ENCODE assay signal across 18 mouse cellular contexts in the genomic region with DNA sequence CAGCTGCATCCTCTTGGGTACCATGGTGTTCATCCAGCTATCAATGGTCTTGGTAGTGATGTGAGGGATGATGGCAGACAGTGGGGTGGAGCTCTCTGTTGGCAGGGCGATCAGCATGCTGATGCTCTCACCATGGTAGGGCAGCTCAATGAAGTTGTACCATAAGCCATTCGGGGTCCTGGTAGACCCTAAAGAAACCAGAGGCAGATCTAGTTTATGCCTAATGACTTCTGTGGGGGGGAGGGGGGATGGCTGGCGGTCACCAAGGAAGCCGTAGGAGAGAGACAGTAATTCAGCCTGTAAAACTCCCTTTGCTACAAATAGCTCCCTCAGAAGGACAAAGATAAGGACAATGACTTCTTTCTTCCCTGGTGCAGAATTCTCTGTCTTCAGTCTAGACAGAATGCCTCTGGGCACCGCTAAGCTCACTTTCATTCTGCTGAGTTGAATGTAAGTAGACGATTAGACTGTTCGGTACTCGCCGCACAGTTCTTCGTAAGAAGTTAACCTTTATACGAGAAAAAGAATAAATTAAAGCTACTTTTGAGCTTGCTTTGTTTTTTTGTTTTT. TPM values are rescaled to one million over a fixed set of nuclear protein-coding genes. Genes with fewer than 3 reads are reported as not detected.
A peak's percentile ranks its signal among the peaks of the same experiment; 100 is the strongest.
DNase-seq lines count a peak whose midpoint lies in the region; ATAC-seq and TF ChIP-seq lines count a peak whose summit lies in the region.
"Had no signal": no experiment of that assay in that cellular context is flagged by ENCODE, and none has a peak within 500 bp of the region (broad histone marks: within the 10 kb centered on the region; RNA-seq: fewer than 3 reads in every experiment).

No protein-coding gene starts in this region.

- no peak overlapping the region for H3K9ac ChIP-seq in forebrain, postnatal 0 days
- no peak overlapping the region for H3K9ac ChIP-seq in forebrain, embryonic 11.5 days (ENCODE audit: low read length)
- no peak overlapping the region for H3K9ac ChIP-seq in hindbrain, embryonic 12.5 days
- no peak overlapping the region for H3K9ac ChIP-seq in midbrain, postnatal 0 days (replicated peaks; ENCODE audit: low read length, poor library complexity, severe bottlenecking)
- H3K9ac ChIP-seq: forebrain, embryonic 15.5 days; limb, embryonic 12.5 days; liver, embryonic 13.5 days; lung, embryonic 15.5 days had no signal

- ATAC-seq in forebrain, postnatal 0 days, result 0 out of 2 replicates have a peak, but pooled peaks have one; percentile 10
- no peak for ATAC-seq in forebrain, embryonic 11.5 days (replicated peaks; ENCODE audit: low FRiP score)
- ATAC-seq in hindbrain, embryonic 12.5 days (ENCODE audit: low FRiP score), result peak; percentile 82
- 0 out of 2 replicates have a peak, but pooled peaks have one; percentile 23 for ATAC-seq in midbrain, postnatal 0 days (ENCODE audit: low FRiP score)
- no peak for ATAC-seq in granulocyte monocyte progenitor cell, adult 5-6 weeks (replicated peaks; ENCODE audit: poor library complexity, severe bottlenecking)
- ATAC-seq: forebrain, embryonic 15.5 days had no signal

- no peak overlapping the region for H3K4me2 ChIP-seq in forebrain, postnatal 0 days (ENCODE audit: low read depth)
- no peak overlapping the region for H3K4me2 ChIP-seq in forebrain, embryonic 11.5 days (ENCODE audit: low read depth, low read length, severe bottlenecking)
- no peak overlapping the region for H3K4me2 ChIP-seq in hindbrain, embryonic 12.5 days (replicated peaks)
- no peak overlapping the region for H3K4me2 ChIP-seq in midbrain, postnatal 0 days (ENCODE audit: low read depth, low read length, poor library complexity, severe bottlenecking)
- H3K4me2 ChIP-seq: forebrain, embryonic 15.5 days; limb, embryonic 12.5 days; liver, embryonic 13.5 days; lung, embryonic 15.5 days had no signal

- H3K36me3 ChIP-seq in forebrain, postnatal 0 days (ENCODE audit: insufficient read depth), result no peaks in the 10 kb centered on the region
- H3K36me3 ChIP-seq in forebrain, embryonic 11.5 days (ENCODE audit: control insufficient read depth, insufficient read depth, low read length), result no peaks in the 10 kb centered on the region
- H3K36me3 ChIP-seq in hindbrain, embryonic 12.5 days, result 0 out of 2 replicates have a peak, but pooled peaks cover 2% of the 10 kb centered on the region
- no peaks in the 10 kb centered on the region; the same call in 1 of the 2 replicates for H3K36me3 ChIP-seq in midbrain, postnatal 0 days (ENCODE audit: insufficient read depth, low read length)
- H3K36me3 ChIP-seq: forebrain, embryonic 15.5 days; liver, embryonic 13.5 days had no signal

- no peaks in the 10 kb centered on the region for H3K9me3 ChIP-seq in forebrain, postnatal 0 days (ENCODE audit: low read length)
- H3K9me3 ChIP-seq in forebrain, embryonic 11.5 days (ENCODE audit: control insufficient read depth, low read length), result no peaks in the 10 kb centered on the region
- H3K9me3 ChIP-seq in hindbrain, embryonic 12.5 days (replicated peaks), result no peaks in the 10 kb centered on the region
- H3K9me3 ChIP-seq in midbrain, postnatal 0 days (ENCODE audit: low read length), result no peaks in the 10 kb centered on the region
- H3K9me3 ChIP-seq: forebrain, embryonic 15.5 days; limb, embryonic 12.5 days; liver, embryonic 13.5 days; lung, embryonic 15.5 days had no signal

- H3K27me3 ChIP-seq in forebrain, postnatal 0 days (ENCODE audit: insufficient read depth, low read length), result no peaks in the 10 kb centered on the region
- H3K27me3 ChIP-seq in forebrain, embryonic 11.5 days (ENCODE audit: control insufficient read depth, insufficient read depth, low read length), result no peaks in the 10 kb centered on the region
- no peaks in the 10 kb centered on the region for H3K27me3 ChIP-seq in hindbrain, embryonic 12.5 days
- H3K27me3 ChIP-seq in midbrain, postnatal 0 days (ENCODE audit: insufficient read depth, low read length), result no peaks in the 10 kb centered on the region
- H3K27me3 ChIP-seq: forebrain, embryonic 15.5 days; limb, embryonic 12.5 days; liver, embryonic 13.5 days; lung, embryonic 15.5 days had no signal

- no peak overlapping the region for H3K4me3 ChIP-seq in forebrain, postnatal 0 days (ENCODE audit: low read depth, low read length)
- no peak overlapping the region for H3K4me3 ChIP-seq in forebrain, embryonic 11.5 days (ENCODE audit: low read depth, low read length)
- H3K4me3 ChIP-seq in hindbrain, embryonic 12.5 days, result no peak overlapping the region
- no peak overlapping the region for H3K4me3 ChIP-seq in midbrain, postnatal 0 days (ENCODE audit: low read depth, low read length)
- H3K4me3 ChIP-seq: forebrain, embryonic 15.5 days; left cerebral cortex, adult 2 months; limb, embryonic 12.5 days; liver, embryonic 13.5 days; lung, embryonic 15.5 days had no signal

- no peak for DNase-seq in forebrain, postnatal 0 days
- no peak for DNase-seq in forebrain, embryonic 11.5 days (ENCODE audit: low spot score)
- peak; percentile 55 for DNase-seq in brain, embryonic 14.5 days (ENCODE audit: low read depth)
- peak; percentile 54 for DNase-seq in midbrain, postnatal 0 days (ENCODE audit: low spot score)
- no peak for DNase-seq in B cell, adult 2 months
- DNase-seq: adrenal gland, postnatal 14 days; cerebellum, adult 2 months; kidney, adult 11 months; kidney, postnatal 10 days; liver, embryonic 13.5 days; right cerebral cortex, postnatal 25 days; thymus, postnatal 14 days had no signal

- no peak for TF ChIP-seq CTCF in forebrain, postnatal 0 days (IDR thresholded peaks at IDR 0.05; ENCODE audit: low read depth)
- TF ChIP-seq CTCF in brain, embryonic 14.5 days (IDR thresholded peaks at IDR 0.05; ENCODE audit: borderline replicate concordance, extremely low read depth, insufficient read depth, insufficient read length), result no peak
- TF ChIP-seq CTCF in midbrain, postnatal 0 days (IDR thresholded peaks at IDR 0.05), result no peak

- no peaks in the 10 kb centered on the region for H3K4me1 ChIP-seq in forebrain, postnatal 0 days (ENCODE audit: insufficient read depth)
- no peaks in the 10 kb centered on the region for H3K4me1 ChIP-seq in forebrain, embryonic 11.5 days (replicated peaks; ENCODE audit: control insufficient read depth, insufficient read depth, low read length)
- H3K4me1 ChIP-seq in hindbrain, embryonic 12.5 days, result no peaks in the 10 kb centered on the region
- no peaks in the 10 kb centered on the region for H3K4me1 ChIP-seq in midbrain, postnatal 0 days (ENCODE audit: insufficient read depth, low read length)
- H3K4me1 ChIP-seq: forebrain, embryonic 15.5 days; limb, embryonic 12.5 days; liver, embryonic 13.5 days had no signal

- WGBS in forebrain, postnatal 0 days, result 58% methylated on average over 11 of the region's 11 CpGs
- 71% methylated on average over 11 of the region's 11 CpGs for WGBS in forebrain, embryonic 11.5 days
- 61% methylated on average over 11 of the region's 11 CpGs for WGBS in hindbrain, embryonic 12.5 days
- 67% methylated on average over 11 of the region's 11 CpGs for WGBS in midbrain, postnatal 0 days

- H3K27ac ChIP-seq in forebrain, postnatal 0 days (ENCODE audit: low read depth, low read length), result no peak overlapping the region
- H3K27ac ChIP-seq in forebrain, embryonic 11.5 days (ENCODE audit: low read depth, low read length), result no peak overlapping the region
- no peak overlapping the region for H3K27ac ChIP-seq in hindbrain, embryonic 12.5 days
- no peak overlapping the region for H3K27ac ChIP-seq in midbrain, postnatal 0 days (ENCODE audit: low read depth, low read length)
- H3K27ac ChIP-seq: forebrain, embryonic 15.5 days; left cerebral cortex, adult 2 months; limb, embryonic 12.5 days; liver, embryonic 13.5 days; lung, embryonic 15.5 days had no signal

- TF ChIP-seq POLR2A in brain, embryonic 14.5 days (IDR thresholded peaks at IDR 0.05; ENCODE audit: borderline replicate concordance, extremely low read depth, insufficient read depth, insufficient read length, poor library complexity, severe bottlenecking), result no peak

RNA-seq across cellular contexts. Expression of a gene that starts 27.0 kb away (rescaled TPM):
- 69.2 and 90.1 TPM in 2 replicates for total RNA-seq in forebrain, postnatal 0 days (2014; rRNA removed)
- polyA plus RNA-seq in forebrain, postnatal 0 days (2015; fragmentation: Nextera tagmentation; extraction: Ambion mirVana), result 47.0 and 72.8 TPM in 2 replicates
- polyA plus RNA-seq in forebrain, embryonic 11.5 days (2014; fragmentation: Nextera tagmentation; extraction: Ambion mirVana), result 38.2 and 40.7 TPM in 2 replicates
- polyA plus RNA-seq in brain, embryonic 14.5 days (2012; rRNA removed), result 45.1 and 71.0 TPM in 2 replicates
- 66.0 and 68.5 TPM in 2 replicates for polyA plus RNA-seq in hindbrain, embryonic 12.5 days (2016; fragmentation: Nextera tagmentation; extraction: Ambion mirVana)
- total RNA-seq in midbrain, postnatal 0 days (2014; rRNA removed), result 104 and 111 TPM in 2 replicates
- polyA plus RNA-seq in midbrain, postnatal 0 days (2015; fragmentation: Nextera tagmentation; extraction: Ambion mirVana), result 94.9 and 98.1 TPM in 2 replicates
- 24.7 and 31.1 TPM in 2 replicates for total RNA-seq in granulocyte monocyte progenitor cell, adult 5-6 weeks (2014; fragmentation: Nextera tagmentation)
- 8.6 and 10.5 TPM in 2 replicates for total RNA-seq in granulocyte monocyte progenitor cell, adult 5-6 weeks (2017)

RNA-seq across cellular contexts. Expression of a gene that starts 27.1 kb away (rescaled TPM):
- 37.3 and 46.5 TPM in 2 replicates for total RNA-seq in forebrain, postnatal 0 days (2014; rRNA removed)
- 33.3 and 34.8 TPM in 2 replicates for polyA plus RNA-seq in forebrain, postnatal 0 days (2015; fragmentation: Nextera tagmentation; extraction: Ambion mirVana)
- polyA plus RNA-seq in forebrain, embryonic 11.5 days (2014; fragmentation: Nextera tagmentation; extraction: Ambion mirVana), result 54.6 and 55.6 TPM in 2 replicates
- 21.6 and 22.7 TPM in 2 replicates for polyA plus RNA-seq in brain, embryonic 14.5 days (2012; rRNA removed)
- polyA plus RNA-seq in hindbrain, embryonic 12.5 days (2016; fragmentation: Nextera tagmentation; extraction: Ambion mirVana), result 47.6 and 48.2 TPM in 2 replicates
- total RNA-seq in midbrain, postnatal 0 days (2014; rRNA removed), result 24.9 and 34.8 TPM in 2 replicates
- 36.0 and 36.4 TPM in 2 replicates for polyA plus RNA-seq in midbrain, postnatal 0 days (2015; fragmentation: Nextera tagmentation; extraction: Ambion mirVana)
- 51.4 and 64.8 TPM in 2 replicates for total RNA-seq in granulocyte monocyte progenitor cell, adult 5-6 weeks (2014; fragmentation: Nextera tagmentation)
- 60.6 and 88.9 TPM in 2 replicates for total RNA-seq in granulocyte monocyte progenitor cell, adult 5-6 weeks (2017)

RNA-seq across cellular contexts. Expression of a gene that starts 58.0 kb away (rescaled TPM):
- 133 and 138 TPM in 2 replicates for total RNA-seq in forebrain, postnatal 0 days (2014; rRNA removed)
- 172 and 210 TPM in 2 replicates for polyA plus RNA-seq in forebrain, postnatal 0 days (2015; fragmentation: Nextera tagmentation; extraction: Ambion mirVana)
- 49.1 and 57.8 TPM in 2 replicates for polyA plus RNA-seq in forebrain, embryonic 11.5 days (2014; fragmentation: Nextera tagmentation; extraction: Ambion mirVana)
- polyA plus RNA-seq in brain, embryonic 14.5 days (2012; rRNA removed), result 48.3 and 99.0 TPM in 2 replicates
- 156 and 157 TPM in 2 replicates for polyA plus RNA-seq in hindbrain, embryonic 12.5 days (2016; fragmentation: Nextera tagmentation; extraction: Ambion mirVana)
- 254 TPM in 2 replicates for total RNA-seq in midbrain, postnatal 0 days (2014; rRNA removed)
- polyA plus RNA-seq in midbrain, postnatal 0 days (2015; fragmentation: Nextera tagmentation; extraction: Ambion mirVana), result 386 and 444 TPM in 2 replicates
- total RNA-seq in granulocyte monocyte progenitor cell, adult 5-6 weeks (2014; fragmentation: Nextera tagmentation), result 16.0 and 32.9 TPM in 2 replicates
- 40.2 and 41.1 TPM in 2 replicates for total RNA-seq in granulocyte monocyte progenitor cell, adult 5-6 weeks (2017)

Comparison
In these comparisons a context has a peak if more than half of its experiments do, and no peak if none do; other contexts are left out.
1. ATAC-seq: peak in forebrain, postnatal 0 days (single experiment), hindbrain, embryonic 12.5 days (single experiment) and midbrain, postnatal 0 days (single experiment); none in forebrain, embryonic 11.5 days (single experiment) and granulocyte monocyte progenitor cell, adult 5-6 weeks (single experiment).
2. DNase-seq: peak in brain, embryonic 14.5 days (single experiment) and midbrain, postnatal 0 days (single experiment); none in forebrain, postnatal 0 days (single experiment), forebrain, embryonic 11.5 days (single experiment) and B cell, adult 2 months (0 of 2).